Mouse (Mus musculus): ENCODE results near the gene Rabl2. TPM values are rescaled to one million over a fixed set of nuclear protein-coding genes. Genes with fewer than 3 reads are reported as not detected.
A peak's percentile ranks its signal among the peaks of the same experiment; 100 is the strongest.

Rabl2 gene
- total and polyA plus RNA-seq, 2 experiments from 2014 or later: 9.2 to 12.7 TPM

DNA sequence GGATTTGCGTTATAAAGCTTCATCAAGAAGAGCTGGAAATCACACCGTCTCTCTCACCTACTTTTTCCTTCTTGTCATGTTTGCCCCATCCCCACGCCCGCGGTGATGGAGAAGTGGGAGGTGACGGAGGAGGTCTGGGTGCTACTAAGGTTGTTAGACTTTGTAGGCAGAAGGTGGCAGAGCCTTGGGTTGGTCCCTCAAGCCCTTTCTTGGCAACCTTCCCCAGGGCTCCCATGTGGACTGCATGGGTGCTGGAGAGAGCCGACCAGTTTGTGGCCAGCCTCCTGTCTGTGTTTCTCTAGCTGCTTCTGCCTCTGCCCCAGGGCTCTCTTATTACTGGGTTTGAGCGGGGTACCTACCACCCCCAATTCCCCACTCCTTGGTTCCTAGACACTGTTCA is 41.2 kb downstream of the Rabl2 start:
- no peaks in the 10 kb centered on the region for H3K9me3 ChIP-seq (replicated peaks; ENCODE audit: control insufficient read depth, low read length)
- no peak overlapping the region for H3K27ac ChIP-seq (ENCODE audit: low read depth)
- H3K36me3 ChIP-seq (replicated peaks; ENCODE audit: control insufficient read depth, insufficient read depth, low read length): peaks cover 12% of the 10 kb centered on the region; the same call in 1 of the 2 replicates
- DNase-seq (ENCODE audit: low spot score): no peak
- no peak overlapping the region for H3K4me3 ChIP-seq (ENCODE audit: low read depth, low read length)
- no peak overlapping the region for H3K9ac ChIP-seq (replicated peaks; ENCODE audit: low read depth, low read length)
- H3K27me3 ChIP-seq (ENCODE audit: control insufficient read depth, insufficient read depth, low read length): peaks cover 36% of the 10 kb centered on the region
- no peak for ATAC-seq (ENCODE audit: insufficient read depth, low read depth)
- TF ChIP-seq EP300 (IDR thresholded peaks at IDR 0.05; ENCODE audit: low read depth) (no peak), CTCF (IDR thresholded peaks at IDR 0.05; ENCODE audit: low read depth) (no peak)
- H3K4me2 ChIP-seq (ENCODE audit: low read depth, low read length): no peak overlapping the region
- WGBS: 78% methylated on average over 8 of the region's 8 CpGs
- H3K4me1 ChIP-seq (ENCODE audit: control insufficient read depth, insufficient read depth): peaks cover 6% of the 10 kb centered on the region; the same call in 1 of the 2 replicates

DNA sequence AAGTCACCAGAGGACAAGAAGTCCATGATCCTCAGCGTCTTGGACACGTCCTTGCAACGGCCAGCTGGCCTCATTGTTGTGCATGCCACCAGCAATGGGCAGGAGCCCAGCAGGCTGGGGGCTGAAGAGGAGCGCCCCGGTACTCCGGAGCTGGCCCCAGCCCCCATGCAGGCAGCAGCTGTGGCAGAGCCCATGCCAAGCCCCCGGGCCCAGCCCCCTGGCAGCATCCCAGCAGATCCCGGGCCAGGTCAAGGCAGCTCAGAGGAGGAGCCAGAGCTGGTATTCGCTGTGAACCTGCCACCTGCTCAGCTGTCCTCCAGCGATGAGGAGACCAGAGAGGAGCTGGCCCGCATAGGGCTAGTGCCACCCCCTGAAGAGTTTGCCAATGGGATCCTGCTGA is 42.9 kb downstream of the Rabl2 start:
- DNase-seq (ENCODE audit: low spot score) (no peak), ATAC-seq (ENCODE audit: insufficient read depth, low read depth) (no peak)
- H3K27ac ChIP-seq (ENCODE audit: low read depth): no peak overlapping the region
- peak overlapping the region; percentile 65 for H3K4me2 ChIP-seq (ENCODE audit: low read depth, low read length)
- no peak for TF ChIP-seq EP300 (IDR thresholded peaks at IDR 0.05; ENCODE audit: low read depth)
- TF ChIP-seq CTCF (IDR thresholded peaks at IDR 0.05; ENCODE audit: low read depth): no peak
- H3K36me3 ChIP-seq (replicated peaks; ENCODE audit: control insufficient read depth, insufficient read depth, low read length): peaks cover 14% of the 10 kb centered on the region; the same call in 1 of the 2 replicates
- H3K9me3 ChIP-seq (replicated peaks; ENCODE audit: control insufficient read depth, low read length): no peaks in the 10 kb centered on the region
- H3K27me3 ChIP-seq (ENCODE audit: control insufficient read depth, insufficient read depth, low read length): peaks cover 36% of the 10 kb centered on the region
- no peak overlapping the region for H3K9ac ChIP-seq (replicated peaks; ENCODE audit: low read depth, low read length)
- WGBS: 43% methylated on average over 11 of the region's 11 CpGs
- H3K4me1 ChIP-seq (ENCODE audit: control insufficient read depth, insufficient read depth): peaks cover 3% of the 10 kb centered on the region; the same call in 1 of the 2 replicates
- peak overlapping the region; percentile 48; the same call in 1 of the 2 replicates for H3K4me3 ChIP-seq (ENCODE audit: low read depth, low read length)

GRCm38 (mm10) chr15:89547824-89548601 is 43.7 kb downstream of the Rabl2 start:
- TF ChIP-seq EP300 (IDR thresholded peaks at IDR 0.05; ENCODE audit: low read depth): no peak
- no peak; the same call in 1 of the 2 replicates for TF ChIP-seq CTCF (IDR thresholded peaks at IDR 0.05; ENCODE audit: low read depth)
- 25% methylated on average over 58 of the region's 58 CpGs for WGBS
- H3K27me3 ChIP-seq (ENCODE audit: control insufficient read depth, insufficient read depth, low read length): peaks cover 36% of the 10 kb centered on the region
- no peak for DNase-seq (ENCODE audit: low spot score)
- peaks cover 17% of the 10 kb centered on the region; the same call in 1 of the 2 replicates for H3K36me3 ChIP-seq (replicated peaks; ENCODE audit: control insufficient read depth, insufficient read depth, low read length)
- no peaks in the 10 kb centered on the region for H3K9me3 ChIP-seq (replicated peaks; ENCODE audit: control insufficient read depth, low read length)
- H3K4me3 ChIP-seq (ENCODE audit: low read depth, low read length): peak overlapping the region; percentile 48
- H3K4me2 ChIP-seq (ENCODE audit: low read depth, low read length): peak overlapping the region; percentile 65
- peaks cover 3% of the 10 kb centered on the region; the same call in 1 of the 2 replicates for H3K4me1 ChIP-seq (ENCODE audit: control insufficient read depth, insufficient read depth)
- H3K9ac ChIP-seq (replicated peaks; ENCODE audit: low read depth, low read length): peak overlapping the region; percentile 30
- ATAC-seq (ENCODE audit: insufficient read depth, low read depth): peak; percentile 57
- H3K27ac ChIP-seq (ENCODE audit: low read depth): no peak overlapping the region

GRCm38 (mm10) chr15:89547321-89547720 is 44.4 kb downstream of the Rabl2 start:
- 50% methylated on average over 8 of the region's 8 CpGs for whole genome bisulfite sequencing
- H3K36me3 ChIP-seq (replicated peaks; ENCODE audit: control insufficient read depth, insufficient read depth, low read length): peaks cover 17% of the 10 kb centered on the region; the same call in 1 of the 2 replicates
- H3K4me3 ChIP-seq (ENCODE audit: low read depth, low read length): peak overlapping the region; percentile 48; the same call in 1 of the 2 replicates
- H3K4me1 ChIP-seq (ENCODE audit: control insufficient read depth, insufficient read depth): peaks cover 3% of the 10 kb centered on the region; the same call in 1 of the 2 replicates
- no peaks in the 10 kb centered on the region for H3K9me3 ChIP-seq (replicated peaks; ENCODE audit: control insufficient read depth, low read length)
- H3K27ac ChIP-seq (ENCODE audit: low read depth): no peak overlapping the region
- H3K4me2 ChIP-seq (ENCODE audit: low read depth, low read length): peak overlapping the region; percentile 65
- peaks cover 36% of the 10 kb centered on the region for H3K27me3 ChIP-seq (ENCODE audit: control insufficient read depth, insufficient read depth, low read length)
- H3K9ac ChIP-seq (replicated peaks; ENCODE audit: low read depth, low read length): peak overlapping the region; percentile 30; the same call in 1 of the 2 replicates
- ATAC-seq (ENCODE audit: insufficient read depth, low read depth) (no peak), DNase-seq (ENCODE audit: low spot score) (no peak)
- TF ChIP-seq EP300 (IDR thresholded peaks at IDR 0.05; ENCODE audit: low read depth) (no peak), CTCF (IDR thresholded peaks at IDR 0.05; ENCODE audit: low read depth) (no peak)

- DNase-seq (ENCODE audit: low spot score): no peak
- Histone ChIP-seq H3K9me3 (replicated peaks; ENCODE audit: control insufficient read depth, low read length) (no peaks in the 10 kb centered on the region), H3K4me1 (ENCODE audit: control insufficient read depth, insufficient read depth) (peaks cover 3% of the 10 kb centered on the region; the same call in 1 of the 2 replicates), H3K4me3 (ENCODE audit: low read depth, low read length) (no peak overlapping the region), H3K9ac (replicated peaks; ENCODE audit: low read depth, low read length) (no peak overlapping the region), H3K27ac (ENCODE audit: low read depth) (no peak overlapping the region), H3K4me2 (ENCODE audit: low read depth, low read length) (no peak overlapping the region), H3K36me3 (replicated peaks; ENCODE audit: control insufficient read depth, insufficient read depth, low read length) (peaks cover 12% of the 10 kb centered on the region; the same call in 1 of the 2 replicates), H3K27me3 (ENCODE audit: control insufficient read depth, insufficient read depth, low read length) (peaks cover 32% of the 10 kb centered on the region)
- WGBS: 78% methylated on average over 7 of the region's 7 CpGs
- TF ChIP-seq CTCF (IDR thresholded peaks at IDR 0.05; ENCODE audit: low read depth) (no peak), EP300 (IDR thresholded peaks at IDR 0.05; ENCODE audit: low read depth) (no peak)
- ATAC-seq (ENCODE audit: insufficient read depth, low read depth): no peak
Measured at GRCm38 (mm10) chr15:89544171-89544570, 47.6 kb downstream of the Rabl2 start.

All from heart, postnatal 0 days (tissue).